Mouse (Mus musculus) olfactory bulb, adult 2 months (tissue): ENCODE results near the gene Rmnd5b.

Source experiments
- CTCF ChIP-seq: fragments of 200-500 bp; IDR thresholded peaks from 2 replicates; pipeline ENCODE4 v1.5.1; 2012; ENCODE audit warnings: low read depth, mild to moderate bottlenecking, low read length, moderate library complexity; ENCODE audit not compliant: insufficient read depth
- POLR2A ChIP-seq: fragments of 200-500 bp; IDR thresholded peaks from 2 replicates; pipeline ENCODE4 v1.6.1; 2012; ENCODE audit warnings: mild to moderate bottlenecking, low read depth, low read length, moderate library complexity; ENCODE audit not compliant: insufficient read depth

- TF ChIP-seq CTCF (no peak), POLR2A (no peak)
These were observed 41.8 kb downstream of the Rmnd5b start for GRCm38 (mm10) chr11:51593849-51594248.
